Mouse (Mus musculus) urinary bladder, postnatal 36 days (tissue): ENCODE results near the gene Ak2.

ENCODE experiments used
- DNase-seq, 2 experiments: peaks; one replicate each; pipeline ENCODE4 v3.0.0; 2022; ENCODE audit warnings: low spot score in 2 of 2, mixed read lengths in 1 of 2

The Ak2 gene

DNA sequence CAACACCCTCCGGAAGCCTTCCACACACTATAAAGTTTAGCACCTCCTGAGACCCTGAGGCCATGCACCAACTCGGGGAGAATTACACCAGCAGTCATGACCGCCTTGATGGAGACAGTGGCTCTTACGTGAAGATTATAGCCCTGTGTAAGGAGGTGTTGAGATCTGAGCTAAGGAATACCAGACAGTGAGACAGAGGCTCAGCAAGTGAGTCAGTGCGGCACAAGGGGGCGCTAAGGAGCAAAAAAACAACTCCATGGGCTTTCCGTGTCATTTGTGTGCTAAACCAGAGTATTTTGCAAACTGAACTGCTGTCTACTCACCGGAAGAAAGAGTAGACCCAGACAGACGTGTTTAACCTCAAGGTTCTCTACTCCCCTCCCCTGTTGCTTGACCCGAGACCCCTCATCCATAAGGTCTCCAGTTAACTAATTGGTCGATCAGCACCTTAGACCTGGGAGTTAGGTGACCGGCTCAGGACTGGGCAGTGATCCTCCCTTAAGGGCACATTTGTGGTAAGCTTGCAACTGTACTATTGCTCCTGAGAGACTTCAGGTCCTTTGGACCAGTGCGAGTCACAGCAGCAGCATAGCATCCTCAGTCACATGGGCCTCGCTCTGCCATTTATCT lies 20.6 kb upstream of the Ak2 start:
- DNase-seq, result peak; percentile 67 to 78

DNA sequence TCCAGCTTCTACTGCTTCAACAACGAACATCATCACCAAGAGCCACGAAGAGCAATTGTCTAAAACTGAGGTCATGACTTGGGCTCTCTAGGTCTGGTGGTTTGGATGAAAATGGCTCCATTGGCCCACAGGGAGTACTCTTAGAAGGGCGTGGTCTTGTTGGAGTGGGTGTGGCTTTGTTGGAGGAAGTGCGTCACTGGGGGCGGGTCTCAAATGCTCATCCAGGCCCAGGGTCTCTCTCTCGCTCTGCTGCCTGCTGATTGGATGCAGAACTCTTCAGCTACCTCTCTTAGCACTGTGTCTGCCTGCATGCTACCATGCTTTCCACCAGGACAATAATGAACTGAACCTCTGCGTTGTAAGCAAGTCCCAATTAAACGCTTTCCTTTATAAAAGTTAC lies 17.1 kb upstream of the Ak2 start:
- no peak for DNase-seq

DNA sequence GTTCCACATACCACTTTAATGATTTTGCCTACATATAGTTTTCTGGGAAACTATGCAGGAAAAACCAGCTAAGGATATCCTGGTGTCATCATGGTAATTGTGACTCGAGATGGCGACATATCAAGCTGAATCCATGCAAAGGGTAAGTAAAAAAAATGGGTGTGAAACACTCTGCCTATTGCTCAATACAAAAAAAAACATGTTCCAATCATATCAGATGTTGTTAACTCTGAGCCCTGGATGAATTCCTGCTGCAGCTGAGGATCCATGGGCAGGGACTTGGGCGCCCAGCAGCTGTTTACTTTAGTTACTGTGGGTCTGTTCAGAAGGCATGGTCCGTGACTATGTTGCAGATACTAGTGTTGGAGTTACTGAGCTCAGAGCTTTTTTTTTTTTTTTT lies 15.2 kb upstream of the Ak2 start:
- no peak for DNase-seq

DNA sequence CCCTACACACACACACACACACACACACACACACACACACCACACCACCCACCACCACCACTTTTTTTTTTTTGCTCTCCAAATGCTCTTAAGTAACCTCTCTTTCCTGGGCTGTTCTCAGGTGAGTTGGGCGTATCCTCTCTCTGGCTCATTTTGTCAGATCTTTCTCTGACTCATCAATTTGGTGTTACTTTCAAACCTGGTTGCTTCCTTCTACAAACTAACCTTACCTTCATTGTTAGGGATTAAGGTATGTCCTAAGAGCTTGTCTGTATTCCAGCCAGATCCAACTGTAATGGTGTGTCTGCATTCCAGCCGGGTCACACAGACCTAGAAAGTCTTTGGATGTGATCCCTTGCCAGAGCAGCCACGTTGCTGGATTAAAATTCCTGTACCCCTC lies 14.5 kb upstream of the Ak2 start:
- DNase-seq, result no peak

DNA sequence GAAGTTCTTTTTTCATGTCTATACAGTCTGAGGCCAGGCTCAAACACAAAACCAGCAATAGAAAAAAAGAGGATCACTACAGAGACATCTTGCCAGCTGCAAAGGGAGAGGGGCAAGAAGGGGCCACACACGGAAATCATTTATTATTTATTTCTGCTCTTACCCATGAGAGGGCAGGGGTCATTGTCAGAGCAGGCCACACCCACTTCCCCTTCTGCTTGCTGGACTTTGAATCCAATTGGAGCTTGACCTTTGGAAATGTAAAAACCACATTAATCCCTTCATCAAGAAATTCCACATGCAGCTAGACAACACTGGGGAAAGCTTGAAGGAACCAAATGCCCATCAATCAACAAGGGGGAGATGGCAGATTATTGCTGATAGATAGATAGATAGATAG lies 13.1 kb upstream of the Ak2 start:
- no peak for DNase-seq

DNA sequence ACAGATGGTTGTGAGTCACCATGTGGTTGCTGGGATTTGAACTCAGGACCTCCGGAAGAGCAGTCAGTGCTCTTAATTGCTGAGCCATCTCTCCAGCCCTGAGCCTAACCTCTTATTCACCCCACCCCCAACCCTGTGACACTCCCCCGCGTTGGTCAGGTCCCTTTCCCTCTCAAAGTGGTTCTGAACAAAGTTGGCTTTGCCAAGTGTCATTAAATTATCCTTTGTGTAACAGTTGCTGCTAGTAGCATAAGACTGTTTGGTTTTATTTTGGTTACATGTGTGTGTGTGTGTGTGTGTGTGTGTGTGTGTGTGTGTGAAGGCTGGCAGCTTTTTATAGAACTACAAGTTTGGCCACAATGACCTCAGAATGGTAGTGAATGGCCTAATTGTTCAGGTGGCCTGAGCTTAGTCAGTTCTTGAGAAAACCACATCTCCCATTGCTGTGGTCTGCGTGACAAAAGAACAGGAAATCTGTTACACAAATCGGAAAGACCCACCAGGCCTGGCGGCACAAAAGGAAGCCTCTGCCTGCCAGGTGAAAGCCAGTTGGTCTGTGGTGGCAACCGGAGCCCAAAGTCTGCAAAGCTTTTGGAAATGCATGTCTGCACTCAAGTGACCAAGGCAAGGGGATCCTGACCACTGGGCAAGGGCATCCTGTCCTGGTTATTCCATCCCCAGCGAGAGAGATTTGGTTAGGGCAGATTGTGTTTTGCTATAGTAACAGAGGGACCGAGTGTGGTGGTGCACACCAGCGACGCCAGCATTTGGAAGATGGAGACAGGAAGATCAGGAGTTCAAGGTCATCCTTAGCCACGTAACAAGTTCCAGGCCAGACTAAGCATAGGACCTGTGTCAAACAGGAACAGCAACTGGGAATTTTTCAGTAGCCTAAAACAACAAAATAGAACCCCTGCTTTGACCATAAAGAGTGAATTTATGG lies 10.6 kb upstream of the Ak2 start:
- DNase-seq, result no peak

DNA sequence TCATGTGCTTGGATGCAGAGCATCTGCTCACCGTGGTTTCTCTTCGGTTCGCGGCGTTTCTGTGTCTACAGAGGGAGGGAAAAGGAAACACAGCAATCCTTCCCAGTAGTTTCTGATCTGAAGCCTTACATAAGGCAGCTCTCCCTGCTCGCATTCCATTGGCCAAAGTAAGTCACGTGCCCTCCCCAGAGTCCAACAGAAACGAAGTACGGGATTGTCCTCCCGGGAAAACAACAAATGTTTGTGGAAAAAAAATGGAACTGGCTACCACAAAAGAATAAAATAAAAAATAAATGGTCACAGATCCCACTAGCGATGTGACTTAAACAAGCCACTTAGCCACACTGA lies 10.0 kb upstream of the Ak2 start:
- no peak for DNase-seq

DNA sequence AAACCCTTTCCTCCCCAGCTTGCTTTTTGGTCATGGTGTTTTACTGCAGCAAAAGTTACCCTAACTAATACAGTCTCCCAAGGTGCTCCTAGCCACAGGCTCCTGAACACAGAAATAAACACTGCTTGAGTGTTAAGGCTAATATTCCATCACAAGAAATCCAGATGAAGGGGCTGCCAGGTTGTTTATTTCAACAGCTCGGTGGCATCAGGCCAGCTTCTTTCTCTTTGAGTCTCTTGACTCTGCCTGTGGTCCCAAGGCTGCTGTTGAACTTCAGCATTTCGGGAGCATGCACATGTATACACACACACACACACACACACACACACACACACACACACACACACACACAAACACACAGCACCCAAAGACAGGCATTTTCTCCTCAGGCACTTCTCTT lies 8.6 kb upstream of the Ak2 start:
- no peak for DNase-seq

DNA sequence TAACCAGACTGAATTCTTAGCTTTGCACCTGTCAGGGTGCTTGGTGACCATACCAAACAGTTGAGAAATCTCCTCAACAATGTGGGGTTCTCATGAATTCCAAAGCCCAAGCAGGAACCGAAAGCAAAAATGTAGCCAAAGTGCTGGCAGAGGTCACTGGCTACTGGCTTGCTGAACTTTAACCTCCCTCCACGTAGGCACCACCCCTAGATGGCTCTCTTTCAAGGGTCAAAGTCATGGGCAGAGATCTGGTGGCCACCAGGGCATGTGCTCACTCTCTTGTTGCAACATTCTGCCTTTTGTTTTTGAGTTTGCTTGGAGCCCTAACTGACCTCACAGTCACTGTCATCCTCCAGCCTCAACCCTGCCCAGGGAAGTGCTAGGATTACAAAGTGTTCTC lies 8.1 kb upstream of the Ak2 start:
- peak in 1 of 2 experiments; percentile 50 for DNase-seq

DNA sequence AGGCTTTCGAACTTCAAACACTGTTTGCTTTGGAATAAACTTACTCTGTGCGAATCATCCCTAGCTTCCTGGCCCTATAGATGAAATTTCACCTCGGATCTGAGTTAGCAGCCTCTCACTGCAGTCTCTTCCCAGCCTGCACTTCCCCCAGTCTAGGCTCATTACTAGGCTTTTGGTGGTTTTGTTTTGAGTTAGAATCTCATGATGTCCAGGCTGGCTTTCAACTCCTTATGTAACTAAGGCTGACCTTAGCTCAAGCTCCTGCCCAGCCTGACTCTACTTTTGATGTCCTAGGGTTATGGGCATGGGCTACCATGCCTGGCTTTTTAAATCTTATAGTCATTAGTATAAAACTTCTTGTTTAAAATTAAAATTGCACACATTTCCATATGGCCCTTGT lies 7.2 kb upstream of the Ak2 start:
- DNase-seq, result no peak

DNA sequence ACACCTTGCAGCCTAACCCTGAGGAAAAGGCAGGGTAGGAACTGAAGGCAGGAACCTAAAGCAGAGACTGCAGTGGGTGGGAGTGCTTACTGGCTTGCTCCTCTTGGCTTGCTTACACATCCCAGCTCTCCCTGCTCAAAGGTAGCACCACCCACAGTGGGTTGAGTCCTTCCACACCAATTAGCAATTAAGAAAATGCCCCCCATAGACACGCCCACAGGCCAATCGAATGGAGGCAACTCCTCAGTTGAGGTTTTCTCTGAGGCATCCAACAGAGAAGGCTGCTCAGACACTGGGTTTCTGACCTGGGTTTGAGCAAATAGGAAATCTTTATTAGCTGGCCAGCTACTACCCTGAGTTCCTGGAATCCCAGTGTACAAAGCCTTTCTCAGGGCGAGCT lies 2.8 kb upstream of the Ak2 start:
- no peak for DNase-seq

DNA sequence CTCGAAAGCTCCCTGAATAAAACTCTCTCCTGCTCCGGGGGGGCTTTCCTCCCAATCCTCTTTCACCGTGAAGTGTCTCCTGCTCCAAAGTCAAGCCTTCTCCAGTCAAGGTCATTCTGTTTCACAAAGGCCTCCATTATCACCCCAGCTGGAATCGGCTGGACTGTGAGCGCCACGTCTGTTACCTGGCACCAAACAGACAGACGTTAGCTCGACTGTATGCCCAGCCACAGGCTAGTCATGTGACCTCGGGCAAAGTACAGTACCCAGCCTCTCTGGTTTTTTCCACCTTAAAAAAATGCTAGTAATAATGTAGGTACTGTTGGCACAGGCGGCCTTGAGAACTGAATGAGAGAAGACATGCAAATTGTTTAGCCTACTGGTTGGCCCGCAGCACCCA lies 2.1 kb upstream of the Ak2 start:
- no peak for DNase-seq

DNA sequence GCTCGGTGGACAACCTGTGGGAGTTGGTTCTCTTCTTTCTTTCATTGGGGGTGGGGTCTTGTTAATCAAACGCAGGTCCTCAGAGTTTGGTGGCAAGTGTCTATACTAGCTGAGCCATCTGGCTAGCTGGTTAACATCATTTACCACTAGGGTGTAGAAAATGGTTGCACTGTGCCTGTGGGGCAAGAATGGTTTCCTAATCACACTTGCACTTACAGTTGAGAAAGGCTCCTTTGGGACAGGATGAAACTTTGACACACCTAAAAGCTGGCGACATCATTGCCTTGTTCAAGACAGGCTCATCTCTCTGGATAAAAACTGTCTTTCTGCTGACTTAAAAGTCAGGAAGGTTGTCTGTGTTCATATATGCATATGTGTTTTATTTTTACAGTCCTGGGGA lies 418 bp downstream of the Ak2 start:
- no peak for DNase-seq

DNA sequence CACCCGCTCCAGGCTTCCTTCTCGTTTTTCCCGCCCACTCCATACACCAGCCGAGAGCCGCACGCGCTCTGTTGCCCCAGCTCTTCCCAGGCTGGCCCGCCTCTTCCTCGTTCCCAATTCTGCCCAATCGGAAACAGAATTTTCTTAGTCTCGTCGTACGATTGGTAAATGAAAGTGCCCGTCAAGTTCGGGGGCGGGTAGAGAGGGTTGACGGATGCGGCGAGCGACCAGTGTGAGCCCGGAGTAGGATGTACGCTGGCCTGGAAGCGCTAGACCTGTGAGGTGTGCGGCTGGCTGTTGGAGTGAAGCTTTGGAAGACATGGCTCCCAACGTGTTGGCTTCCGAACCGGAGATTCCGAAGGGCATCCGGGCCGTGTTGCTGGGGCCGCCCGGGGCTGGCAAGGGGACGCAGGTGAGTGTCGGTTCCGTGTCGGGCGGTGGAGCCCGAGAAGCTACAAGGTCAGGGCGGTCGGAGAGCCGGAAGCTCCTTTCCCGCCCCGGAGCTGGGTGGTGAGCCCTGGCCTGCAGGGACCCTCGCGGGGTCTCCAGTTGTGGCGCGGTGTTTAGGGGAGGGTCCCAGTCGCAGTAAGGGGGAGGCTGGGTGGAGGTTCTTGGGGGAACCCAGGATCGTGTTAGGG lies 1.4 kb downstream of the Ak2 start:
- peak; percentile 95 to 96 for DNase-seq

DNA sequence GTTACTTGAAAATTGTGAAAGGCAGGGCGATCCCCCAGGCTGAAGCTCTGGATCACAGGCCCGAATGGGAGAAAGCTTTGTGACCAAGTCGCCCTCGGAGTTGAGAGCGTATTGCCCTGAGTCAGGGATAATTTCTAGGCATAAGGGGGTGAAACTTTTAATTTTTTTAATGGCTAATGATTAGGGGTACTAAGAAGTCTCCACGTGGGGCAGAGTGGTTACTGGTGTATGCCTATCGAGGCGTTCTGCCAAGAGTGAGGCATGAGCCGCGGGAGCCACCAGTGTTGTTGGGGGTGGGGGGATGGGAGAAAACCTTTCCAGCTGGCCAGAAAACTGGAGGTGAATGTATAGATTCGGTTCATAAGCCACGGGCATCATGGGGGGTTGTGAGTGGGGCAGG lies 1.9 kb downstream of the Ak2 start:
- no peak for DNase-seq

DNA sequence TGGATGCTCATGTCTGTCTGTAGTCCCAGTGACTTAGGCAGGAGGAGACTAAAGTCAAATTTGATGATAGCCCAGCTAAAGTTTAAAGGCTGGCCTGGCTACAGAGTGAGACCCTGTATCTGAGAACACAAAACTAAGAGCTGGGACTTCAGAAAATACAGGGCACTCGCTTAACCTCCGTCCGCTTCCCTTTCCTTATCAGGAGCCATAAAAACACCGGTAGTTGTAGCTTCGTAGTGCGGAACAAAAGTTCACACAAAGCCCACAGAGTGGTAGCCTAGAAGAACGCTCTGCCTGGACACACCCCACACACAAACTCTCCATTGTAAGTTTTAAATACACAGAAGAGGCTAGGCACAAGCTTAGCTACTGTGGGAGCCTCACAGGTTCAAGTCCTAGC lies 3.5 kb downstream of the Ak2 start:
- no peak for DNase-seq

DNA sequence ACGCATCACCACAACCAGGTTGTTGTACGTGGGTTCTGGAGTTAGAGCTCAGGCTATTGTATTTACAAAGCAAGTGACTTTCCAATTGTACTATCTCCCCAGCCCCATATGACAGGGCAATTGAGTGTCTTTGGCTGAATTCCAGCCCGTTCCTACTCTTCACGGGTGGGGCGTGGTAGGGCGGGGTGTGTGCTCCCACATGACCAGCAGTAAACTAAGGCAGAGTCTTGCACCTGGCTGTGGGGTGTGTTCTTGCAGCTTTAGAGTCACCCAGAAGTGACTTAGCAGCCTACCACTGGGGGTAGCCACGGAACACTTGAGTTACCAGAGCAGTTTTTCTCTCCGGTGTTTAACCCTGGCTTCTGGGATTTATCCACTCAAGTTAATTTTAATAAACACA lies 5.5 kb downstream of the Ak2 start:
- no peak for DNase-seq

DNA sequence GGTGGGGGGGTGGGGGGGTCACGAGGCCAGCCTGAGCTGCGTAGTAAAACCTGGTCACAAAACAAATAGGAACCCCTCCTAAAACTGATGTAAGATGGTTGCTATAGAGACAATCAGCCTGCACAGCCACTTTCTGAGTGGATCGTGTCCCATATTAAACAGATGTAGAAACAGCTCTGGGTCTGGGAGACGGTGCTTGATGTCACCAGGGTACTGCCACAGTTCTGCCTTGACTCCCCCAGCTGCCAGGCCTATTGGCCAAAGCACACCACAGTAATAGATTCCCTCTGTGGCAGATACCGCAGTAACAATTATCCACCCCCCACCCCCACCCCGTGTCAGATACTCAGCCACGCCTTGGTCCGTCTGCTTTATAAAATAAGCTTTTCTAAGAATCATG lies 6.6 kb downstream of the Ak2 start:
- no peak for DNase-seq

DNA sequence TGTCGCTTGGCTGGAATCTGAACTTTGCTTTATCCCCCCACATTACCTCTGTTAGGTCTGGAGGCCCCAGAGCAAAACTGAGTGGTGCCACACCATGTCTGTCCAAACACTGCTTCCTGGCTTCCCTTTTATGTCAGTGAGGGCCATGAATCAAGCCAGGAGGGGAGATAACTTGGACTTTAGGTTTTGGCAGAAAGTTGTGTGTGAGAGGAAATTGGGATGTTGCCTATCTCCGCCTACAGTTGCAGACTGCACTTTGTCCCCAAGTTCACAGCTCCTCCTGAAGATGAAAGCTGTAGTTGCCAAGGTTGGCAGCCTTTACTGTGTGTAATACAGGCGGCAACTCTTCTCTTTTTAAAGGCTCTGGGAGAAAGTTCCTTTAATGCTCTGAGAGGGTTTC lies 9.0 kb downstream of the Ak2 start:
- DNase-seq, result no peak

DNA sequence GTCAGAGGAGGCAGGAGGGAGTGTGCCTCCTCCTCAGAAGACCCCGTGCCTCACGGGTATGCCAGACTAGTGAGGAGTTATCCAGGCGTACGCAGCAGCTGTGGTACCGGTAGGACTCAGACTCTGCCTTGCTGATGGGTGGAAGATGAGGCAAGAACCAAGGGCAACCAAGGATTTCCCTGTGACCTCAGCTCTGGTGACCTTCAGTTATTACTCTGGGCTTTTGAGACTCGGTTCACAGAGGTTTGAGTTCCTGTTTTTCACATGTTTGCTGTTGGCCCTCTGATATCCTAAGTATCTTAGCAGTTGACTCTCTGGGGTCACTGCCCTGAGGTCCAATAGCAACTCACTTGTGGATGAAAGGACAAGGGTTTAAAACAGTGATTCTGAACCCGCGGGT lies 12.0 kb downstream of the Ak2 start:
- DNase-seq, result no peak

DNA sequence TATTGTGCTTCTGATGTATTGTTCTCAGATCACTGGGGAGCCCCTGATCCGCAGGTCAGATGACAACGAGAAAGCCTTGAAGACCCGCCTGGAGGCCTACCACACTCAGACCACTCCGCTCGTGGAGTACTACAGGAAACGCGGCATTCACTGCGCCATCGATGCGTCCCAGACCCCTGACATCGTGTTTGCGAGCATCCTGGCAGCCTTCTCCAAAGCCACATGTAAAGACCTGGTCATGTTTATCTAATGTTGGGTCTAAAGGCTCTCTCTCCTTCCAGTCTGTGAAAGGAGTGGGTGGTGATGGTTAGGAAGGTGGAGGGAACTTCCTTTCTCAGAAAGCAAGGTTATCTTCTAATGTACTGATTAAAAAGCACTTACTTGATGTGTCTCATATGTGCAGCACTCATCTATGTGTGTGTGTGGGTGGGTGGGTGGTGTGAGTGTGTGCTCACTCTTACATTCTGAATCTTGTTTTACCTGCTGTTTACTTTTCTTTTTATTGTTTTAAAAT lies 16.3 kb downstream of the Ak2 start:
- no peak for DNase-seq

DNA sequence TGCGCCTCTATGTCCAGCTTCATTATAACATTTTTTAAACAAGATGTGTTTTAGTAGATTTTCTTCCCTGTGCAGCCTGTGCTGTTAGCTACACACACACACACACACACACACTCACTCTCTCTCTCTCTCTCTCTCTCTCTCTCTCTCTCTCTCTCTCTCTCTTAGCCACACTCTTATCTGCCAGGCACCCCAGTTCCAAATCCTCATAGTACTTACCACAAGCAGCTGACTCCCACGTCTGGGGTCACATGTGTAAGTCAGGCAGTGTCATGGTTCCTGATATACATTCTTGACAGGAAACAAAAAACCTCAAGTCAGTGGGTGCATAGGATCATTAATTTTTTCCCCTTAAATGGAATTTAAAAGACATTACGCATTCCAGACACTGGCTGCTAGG lies 16.9 kb downstream of the Ak2 start:
- DNase-seq, result no peak

DNA sequence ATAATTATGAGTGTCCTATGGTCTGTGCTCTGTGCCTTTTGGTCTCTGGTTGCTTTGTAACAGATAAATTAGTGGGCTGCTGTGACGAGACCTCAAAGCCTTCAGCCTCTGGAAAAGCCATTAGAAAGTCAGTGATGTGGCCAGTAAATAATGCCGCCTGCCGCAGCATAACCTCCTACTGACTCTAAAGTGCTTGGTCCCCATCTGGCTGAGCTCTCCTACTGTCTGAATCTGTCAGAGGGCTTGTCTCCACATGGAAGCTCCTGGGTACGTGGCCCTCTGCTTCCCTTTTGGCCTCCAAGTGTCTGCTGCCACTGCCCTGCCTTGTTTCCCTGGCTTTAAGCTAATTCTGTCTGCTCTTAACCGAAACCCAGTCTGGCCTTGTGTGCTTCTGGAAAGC lies 17.8 kb downstream of the Ak2 start:
- no peak for DNase-seq
